Mouse (Mus musculus) thymus, postnatal 0 days (tissue): ENCODE results near the gene Urgcp. TPM values are rescaled to one million over a fixed set of nuclear protein-coding genes. Genes with fewer than 3 reads are reported as not detected.

Experiments used
- DNase-seq: peaks from one replicate; pipeline ENCODE4 v3.0.0-alpha.2; 2015; ENCODE audit warnings: low spot score
- polyA plus RNA-seq: library from polyadenylated mRNA; unstranded; fragments of >200 nt; fragmentation: Nextera tagmentation; extraction: Ambion mirVana; gene quantifications from 2 replicates; pipeline ENCODE4 v1.2.1, GENCODE M21; 2015

The Urgcp gene
- polyA plus RNA-seq, 1 experiment from 2014 or later = 20.6 TPM

- no peak for DNase-seq
These were observed 25.5 kb upstream of the Urgcp start for GRCm38 (mm10) chr11:5787671-5788055.

GRCm38 (mm10) chr11:5785732-5786131 lies 23.6 kb upstream of the Urgcp start:
- no peak for DNase-seq

GRCm38 (mm10) chr11:5782199-5782944 lies 20.2 kb upstream of the Urgcp start:
- peak; percentile 55 for DNase-seq

GRCm38 (mm10) chr11:5780035-5780499 lies 17.9 kb upstream of the Urgcp start:
- DNase-seq = no peak

- DNase-seq = peak; percentile 37
These were observed 16.3 kb upstream of the Urgcp start for GRCm38 (mm10) chr11:5778481-5778880.

- DNase-seq = no peak
These were observed 3.8 kb upstream of the Urgcp start for GRCm38 (mm10) chr11:5766019-5766418.

- no peak for DNase-seq
These were observed 432 bp upstream of the Urgcp start for GRCm38 (mm10) chr11:5762633-5762982.

GRCm38 (mm10) chr11:5753755-5754154 lies 8.4 kb downstream of the Urgcp start:
- no peak for DNase-seq

- no peak for DNase-seq
These were observed 17.2 kb downstream of the Urgcp start for GRCm38 (mm10) chr11:5744951-5745350.

- DNase-seq = peak; percentile 14
These were observed 20.1 kb downstream of the Urgcp start for GRCm38 (mm10) chr11:5742106-5742505.

- DNase-seq = peak; percentile 85
These were observed 21.1 kb downstream of the Urgcp start for GRCm38 (mm10) chr11:5740965-5741627.

GRCm38 (mm10) chr11:5740599-5740964 lies 21.6 kb downstream of the Urgcp start:
- no peak for DNase-seq

GRCm38 (mm10) chr11:5739846-5740245 lies 22.3 kb downstream of the Urgcp start:
- no peak for DNase-seq

GRCm38 (mm10) chr11:5738888-5739632 lies 23.1 kb downstream of the Urgcp start:
- no peak for DNase-seq

GRCm38 (mm10) chr11:5737137-5737536 lies 25.0 kb downstream of the Urgcp start:
- no peak for DNase-seq

- DNase-seq = no peak
These were observed 27.9 kb downstream of the Urgcp start for GRCm38 (mm10) chr11:5734323-5734722.

- no peak for DNase-seq
These were observed 29.8 kb downstream of the Urgcp start for GRCm38 (mm10) chr11:5732401-5732800.

- no peak for DNase-seq
These were observed 32.6 kb downstream of the Urgcp start for GRCm38 (mm10) chr11:5729582-5729981.

GRCm38 (mm10) chr11:5718611-5719354 lies 43.4 kb downstream of the Urgcp start:
- no peak for DNase-seq

- DNase-seq = no peak
These were observed 45.1 kb downstream of the Urgcp start for GRCm38 (mm10) chr11:5716938-5717705.

GRCm38 (mm10) chr11:5716246-5716645 lies 45.9 kb downstream of the Urgcp start:
- no peak for DNase-seq
